Mouse (Mus musculus) CH12.LX (cell line): ENCODE results near the gene Bad. TPM values are rescaled to one million over a fixed set of nuclear protein-coding genes. Genes with fewer than 3 reads are reported as not detected.

Experiments
- DNase-seq: peaks from one replicate; pipeline ENCODE4 v3.0.0-alpha.2; 2013; ENCODE audit errors: extremely low read depth
- H3K27ac ChIP-seq: 2 replicates; pipeline ENCODE4 v1.5.1; 2012; ENCODE audit warnings: low read depth, mild to moderate bottlenecking, control low read depth, moderate library complexity; ENCODE audit not compliant: insufficient read depth
- H3K27me3 ChIP-seq: replicated peaks from 2 replicates; pipeline ENCODE3; 2012; ENCODE audit warnings: inconsistent platforms
- H3K36me3 ChIP-seq, 2 experiments: replicated peaks in 1 of 2; 2 replicates each; pipeline versions ENCODE3 to v1.6.1; 2012; ENCODE audit warnings: inconsistent platforms in 1 of 2, low read length in 1 of 2, mild to moderate bottlenecking in 1 of 2, mixed read lengths in 1 of 2, moderate library complexity in 1 of 2; ENCODE audit not compliant: control insufficient read depth in 1 of 2, insufficient read depth in 1 of 2
- H3K4me1 ChIP-seq, 2 experiments: 2 replicates each; pipeline ENCODE4 v1.6.1; 2012; ENCODE audit warnings: inconsistent platforms in 1 of 2, moderate library complexity in 1 of 2; ENCODE audit not compliant: insufficient read depth in 2 of 2, control insufficient read depth in 1 of 2
- H3K4me2 ChIP-seq: 2 replicates; pipeline ENCODE4 v1.6.1; 2012; ENCODE audit warnings: low read depth, mild to moderate bottlenecking, control low read depth; ENCODE audit not compliant: poor library complexity, insufficient read depth, severe bottlenecking
- H3K4me3 ChIP-seq, 3 experiments: fragments of 150-350 bp in 1 of 3; sonication (generic) in 1 of 3; replicated peaks in 1 of 3; 2 replicates each; pipeline versions ENCODE3 to v1.5.1; 2011 to 2012; ENCODE audit warnings: low read depth in 2 of 3, low read length in 2 of 3, mild to moderate bottlenecking in 2 of 3, moderate library complexity in 2 of 3, control low read depth in 1 of 3, improper control_type of control experiment in 1 of 3, inconsistent platforms in 1 of 3, mixed read lengths in 1 of 3; ENCODE audit not compliant: poor library complexity in 1 of 3
- H3K79me2 ChIP-seq: replicated peaks from 2 replicates; pipeline ENCODE4 v1.6.1; 2012; ENCODE audit warnings: mild to moderate bottlenecking, moderate library complexity; ENCODE audit not compliant: control insufficient read depth, poor library complexity, insufficient read depth, severe bottlenecking; ENCODE audit errors: extremely low read depth
- H3K9ac ChIP-seq: 2 replicates; pipeline ENCODE4 v1.6.1; 2012; ENCODE audit warnings: low read depth, mild to moderate bottlenecking, control low read depth, moderate library complexity; ENCODE audit not compliant: insufficient read depth
- H3K9me3 ChIP-seq: replicated peaks from 2 replicates; pipeline ENCODE3; 2012; ENCODE audit warnings: low read length, inconsistent platforms, mixed read lengths
- BHLHE40 ChIP-seq: IDR thresholded peaks from 2 replicates; pipeline ENCODE4 v1.6.1; 2011; ENCODE audit warnings: mild to moderate bottlenecking, low read depth, low read length, improper control_type of control experiment
- CHD1 ChIP-seq: IDR thresholded peaks from 2 replicates; pipeline ENCODE4 v1.6.1; 2012; ENCODE audit warnings: low read depth, low read length, improper control_type of control experiment, inconsistent platforms
- CHD2 ChIP-seq: IDR thresholded peaks from 2 replicates; pipeline ENCODE4 v1.6.1; 2011; ENCODE audit warnings: low read length, improper control_type of control experiment
- ELF1 ChIP-seq: IDR thresholded peaks from 2 replicates; pipeline ENCODE4 v1.6.1; 2014; ENCODE audit warnings: low read depth, mild to moderate bottlenecking, inconsistent platforms, low read length, improper control_type of control experiment
- EP300 ChIP-seq: IDR thresholded peaks from 2 replicates; pipeline ENCODE4 v1.6.1; 2011; ENCODE audit warnings: low read length, improper control_type of control experiment
- ETS1 ChIP-seq: conservative IDR thresholded peaks from 2 replicates; pipeline ENCODE4 v1.6.1; 2012; ENCODE audit warnings: low read depth, mild to moderate bottlenecking, inconsistent platforms, low read length, improper control_type of control experiment, moderate library complexity
- IRF4 ChIP-seq: IDR thresholded peaks from 2 replicates; pipeline ENCODE4 v1.6.1; 2014; ENCODE audit warnings: low read depth, mild to moderate bottlenecking, inconsistent platforms, low read length, improper control_type of control experiment
- JUND ChIP-seq: conservative IDR thresholded peaks from 2 replicates; pipeline ENCODE4 v1.6.1; 2011; ENCODE audit warnings: low read depth, low read length, improper control_type of control experiment
- KAT2A ChIP-seq: IDR thresholded peaks from 2 replicates; pipeline ENCODE4 v1.6.1; 2012; ENCODE audit warnings: low read length, improper control_type of control experiment, inconsistent platforms; ENCODE audit not compliant: insufficient replicate concordance
- MAFK ChIP-seq: IDR thresholded peaks from 2 replicates; pipeline ENCODE4 v1.6.1; 2011; ENCODE audit warnings: low read length, improper control_type of control experiment; ENCODE audit not compliant: insufficient replicate concordance
- MAX ChIP-seq: IDR thresholded peaks from 2 replicates; pipeline ENCODE4 v1.6.1; 2011; ENCODE audit warnings: low read length, improper control_type of control experiment
- MAZ ChIP-seq: IDR thresholded peaks from 2 replicates; pipeline ENCODE4 v1.6.1; 2012; ENCODE audit warnings: low read depth, mild to moderate bottlenecking, inconsistent platforms, low read length, improper control_type of control experiment, moderate library complexity
- MEF2A ChIP-seq: IDR thresholded peaks from 2 replicates; pipeline ENCODE4 v1.6.1; 2014; ENCODE audit warnings: low read depth, mild to moderate bottlenecking, inconsistent platforms, low read length, improper control_type of control experiment, borderline replicate concordance
- MXI1 ChIP-seq: IDR thresholded peaks from 2 replicates; pipeline ENCODE4 v1.6.1; 2011; ENCODE audit warnings: mild to moderate bottlenecking, low read depth, low read length, improper control_type of control experiment
- MYC ChIP-seq: IDR thresholded peaks from 2 replicates; pipeline ENCODE4 v1.6.1; 2011; ENCODE audit warnings: low read depth, mild to moderate bottlenecking, improper control_type of control experiment, low read length
- NELFE ChIP-seq: IDR thresholded peaks from 2 replicates; pipeline ENCODE4 v1.6.1; 2011; ENCODE audit warnings: low read depth, low read length, improper control_type of control experiment
- NRF1 ChIP-seq: IDR thresholded peaks from 2 replicates; pipeline ENCODE4 v1.6.1; 2014; ENCODE audit warnings: low read depth, mild to moderate bottlenecking, inconsistent platforms, low read length, improper control_type of control experiment, moderate library complexity
- PAX5 ChIP-seq: IDR thresholded peaks from 2 replicates; pipeline ENCODE4 v1.6.1; 2012; ENCODE audit warnings: low read length, inconsistent platforms, mixed read lengths
- POLR2AphosphoS2 ChIP-seq: IDR thresholded peaks from 2 replicates; pipeline ENCODE4 v1.6.1; 2011; ENCODE audit warnings: low read depth, low read length, improper control_type of control experiment
- RCOR1 ChIP-seq: conservative IDR thresholded peaks from 2 replicates; pipeline ENCODE4 v1.6.1; 2012; ENCODE audit warnings: low read depth, mild to moderate bottlenecking, inconsistent platforms, low read length, improper control_type of control experiment
- SIN3A ChIP-seq: IDR thresholded peaks from 2 replicates; pipeline ENCODE4 v1.6.1; 2012; ENCODE audit warnings: low read length, improper control_type of control experiment, inconsistent platforms
- TBP ChIP-seq: conservative IDR thresholded peaks from 2 replicates; pipeline ENCODE4 v1.6.1; 2011; ENCODE audit warnings: low read depth, low read length, improper control_type of control experiment
- TCF12 ChIP-seq: IDR thresholded peaks from 2 replicates; pipeline ENCODE4 v1.6.1; 2014; ENCODE audit warnings: low read depth, mild to moderate bottlenecking, inconsistent platforms, low read length, improper control_type of control experiment
- UBTF ChIP-seq: IDR thresholded peaks from 2 replicates; pipeline ENCODE4 v1.6.1; 2012; ENCODE audit warnings: low read depth, mild to moderate bottlenecking, inconsistent platforms, low read length, improper control_type of control experiment, moderate library complexity
- USF1 ChIP-seq: IDR thresholded peaks from 2 replicates; pipeline ENCODE4 v1.6.1; 2014; ENCODE audit warnings: low read depth, mild to moderate bottlenecking, inconsistent platforms, low read length, improper control_type of control experiment
- USF2 ChIP-seq: conservative IDR thresholded peaks from 2 replicates; pipeline ENCODE4 v1.6.1; 2011; ENCODE audit warnings: low read depth, low read length, improper control_type of control experiment
- ZC3H11A ChIP-seq: IDR thresholded peaks from 2 replicates; pipeline ENCODE4 v1.6.1; 2012; ENCODE audit warnings: low read depth, mild to moderate bottlenecking, inconsistent platforms, low read length, improper control_type of control experiment
- ZKSCAN1 ChIP-seq: IDR thresholded peaks from 2 replicates; pipeline ENCODE4 v1.6.1; 2012; ENCODE audit warnings: low read depth, inconsistent platforms, low read length, improper control_type of control experiment, borderline replicate concordance
- ZMIZ1 ChIP-seq: IDR thresholded peaks from 2 replicates; pipeline ENCODE4 v1.6.1; 2012; ENCODE audit warnings: low read depth, mild to moderate bottlenecking, inconsistent platforms, low read length, improper control_type of control experiment
- dilution Hi-C: fragments of 300-500 bp; cut with MboI; formaldehyde crosslinking; loops from 2 replicates; pipeline ENCODE4 v1.14.3; 2020; ENCODE audit warnings: low sequenced_read_pairs; ENCODE audit not compliant: extremely low pct_unique_long_range_greater_than_20kb, extremely low pct_ligation_motif_present
- in situ Hi-C: fragments of 300-500 bp; cut with MboI; formaldehyde crosslinking; loops from 3 replicates; pipeline ENCODE4 v1.14.3; 2019; ENCODE audit warnings: low sequenced_read_pairs, low pct_ligation_motif_present, low pct_unique_long_range_greater_than_20kb, mixed read lengths
- polyA plus RNA-seq: library from polyadenylated mRNA; unstranded; fragments of >175 nt; gene quantifications from 2 replicates; pipeline ENCODE4 v1.2.1, GENCODE M21; 2012; ENCODE audit warnings: low read depth; ENCODE audit not compliant: insufficient read length
- total RNA-seq, 2 experiments: library from RNA; depleted of rRNA; stranded (reverse); fragments of 300-350 nt in 1 of 2; fragments of >200 nt in 1 of 2; gene quantifications; 2 replicates each; pipeline ENCODE4 v1.2.3; 2012 to 2014

Bad gene
- total and polyA plus RNA-seq, 3 experiments, result 27.7 to 38.0 (median 33.3) TPM

GRCm38 (mm10) chr19:6928080-6928479 is 13.6 kb upstream of the Bad start:
- TF ChIP-seq SIN3A, result no peak
- TF ChIP-seq IRF4, result no peak
- no peak for TF ChIP-seq CHD1
- TF ChIP-seq MEF2A, result no peak
- no peak for TF ChIP-seq ZKSCAN1
- no peak for TF ChIP-seq JUND
- TF ChIP-seq PAX5, result no peak
- no peak for TF ChIP-seq ETS1
- TF ChIP-seq KAT2A, result no peak
- TF ChIP-seq TCF12, result no peak
- TF ChIP-seq ZC3H11A, result no peak
- no peak for TF ChIP-seq RCOR1
- TF ChIP-seq NELFE, result no peak
- no peak for TF ChIP-seq MAZ
- no peak for TF ChIP-seq NRF1
- H3K27me3 ChIP-seq, result peaks cover 3% of the 10 kb centered on the region
- in situ Hi-C loops, result no loop called here
- no peak overlapping the region for H3K4me3 ChIP-seq
- H3K9me3 ChIP-seq, result no peaks in the 10 kb centered on the region
- no peaks in the 10 kb centered on the region for H3K79me2 ChIP-seq
- dilution Hi-C loops, result no loop called here
- no peak overlapping the region for H3K4me2 ChIP-seq
- no peak for DNase-seq
- no peak overlapping the region for H3K9ac ChIP-seq
- H3K4me1 ChIP-seq, result peaks cover 3 to 7% of the 10 kb centered on the region in 2 experiments
- no peak overlapping the region for H3K27ac ChIP-seq
- no peaks in the 10 kb centered on the region for H3K36me3 ChIP-seq

DNA sequence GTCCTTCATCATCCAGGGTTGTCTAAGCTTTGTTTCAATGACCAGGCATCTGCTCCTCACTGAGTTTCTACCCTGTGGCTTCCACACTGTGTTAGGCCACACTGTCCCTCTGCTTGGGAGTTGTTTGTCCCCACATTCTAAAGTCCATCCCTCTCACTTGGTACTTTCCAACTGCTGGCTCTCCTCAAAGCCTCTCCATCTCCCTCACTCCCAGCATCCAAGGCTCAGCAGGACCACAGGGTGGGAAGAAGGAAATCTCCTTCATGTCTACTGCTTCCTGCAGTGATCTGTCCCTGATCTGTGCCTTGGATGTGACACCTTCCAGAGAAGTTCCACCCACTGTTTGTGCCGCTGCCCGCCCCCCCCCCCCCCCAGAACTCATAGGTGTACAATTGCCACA is 10.7 kb upstream of the Bad start:
- H3K27me3 ChIP-seq, result no peaks in the 10 kb centered on the region
- dilution Hi-C loops, result no loop called here

More for the DNA sequence above, 10.7 kb upstream of the Bad start:
- no peaks in the 10 kb centered on the region for H3K36me3 ChIP-seq
- no peak for TF ChIP-seq MAFK
- TF ChIP-seq TCF12, result no peak
- no peak for TF ChIP-seq TBP
- no peak for TF ChIP-seq NELFE
- no peak for TF ChIP-seq BHLHE40
- no peak for TF ChIP-seq ELF1
- no peak for TF ChIP-seq POLR2AphosphoS2
- no peak for TF ChIP-seq CHD2
- TF ChIP-seq ETS1, result no peak
- no peak for TF ChIP-seq USF1
- TF ChIP-seq USF2, result no peak
- no peak for TF ChIP-seq MAX
- no peak for TF ChIP-seq CHD1
- no peak for TF ChIP-seq MXI1
- TF ChIP-seq EP300, result no peak
- TF ChIP-seq NRF1, result no peak
- TF ChIP-seq UBTF, result no peak
- TF ChIP-seq ZC3H11A, result no peak
- TF ChIP-seq ZMIZ1, result no peak
- TF ChIP-seq MYC, result no peak
- no peak overlapping the region for H3K4me2 ChIP-seq
- no peak overlapping the region for H3K27ac ChIP-seq
- H3K9me3 ChIP-seq, result no peaks in the 10 kb centered on the region
- DNase-seq, result no peak
- H3K9ac ChIP-seq, result no peak overlapping the region
- H3K79me2 ChIP-seq, result no peaks in the 10 kb centered on the region
- H3K4me3 ChIP-seq, result no peak overlapping the region
- H3K4me1 ChIP-seq, result peaks cover 0 to 4% of the 10 kb centered on the region in 2 experiments; a peak in 2 of 4 replicates
- in situ Hi-C loops, result no loop called here
